Mouse (Mus musculus) limb, embryonic 14.5 days (tissue): ENCODE results near the gene Ndufb6. TPM values are rescaled to one million over a fixed set of nuclear protein-coding genes. Genes with fewer than 3 reads are reported as not detected.

Source experiments
- ATAC-seq: fragments of 200-750 bp; cut with Nextera tagmentation; 2 replicates; pipeline ENCODE4 v1.8.0; 2017; ENCODE audit warnings: low read depth, moderate number of reproducible peaks, moderate TSS enrichment; ENCODE audit not compliant: low FRiP score
- DNase-seq: peaks from one replicate; pipeline ENCODE4 v3.0.0-alpha.2; 2015; ENCODE audit warnings: low spot score
- H3K27ac ChIP-seq: fragments of 300-500 bp; sonication (generic); replicated peaks from 2 replicates; pipeline ENCODE4 v1.5.1; 2014; ENCODE audit warnings: low read depth, mild to moderate bottlenecking, low read length, moderate library complexity, mixed read lengths
- H3K27me3 ChIP-seq: fragments of 300-500 bp; sonication (generic); 2 replicates; pipeline ENCODE4 v1.6.1; 2014; ENCODE audit warnings: low read length, mixed read lengths; ENCODE audit not compliant: control insufficient read depth, insufficient read depth
- H3K36me3 ChIP-seq: fragments of 300-500 bp; sonication (generic); 2 replicates; pipeline ENCODE4 v1.6.1; 2014; ENCODE audit warnings: mild to moderate bottlenecking, low read length, moderate library complexity, mixed read lengths; ENCODE audit not compliant: control insufficient read depth, insufficient read depth
- H3K4me1 ChIP-seq: fragments of 300-500 bp; sonication (generic); 2 replicates; pipeline ENCODE4 v1.6.1; 2014; ENCODE audit warnings: antibody characterized with exemption, low read length, mixed read lengths; ENCODE audit not compliant: control insufficient read depth, insufficient read depth
- H3K4me2 ChIP-seq: fragments of 300-500 bp; sonication (generic); replicated peaks from 2 replicates; pipeline ENCODE4 v1.6.1; 2014; ENCODE audit warnings: low read depth, mild to moderate bottlenecking, low read length, moderate library complexity; ENCODE audit not compliant: severe bottlenecking
- H3K4me3 ChIP-seq: fragments of 300-500 bp; sonication (generic); replicated peaks from 2 replicates; pipeline ENCODE4 v1.5.1; 2014; ENCODE audit warnings: low read length
- H3K9ac ChIP-seq: fragments of 300-500 bp; sonication (generic); 2 replicates; pipeline ENCODE4 v1.6.1; 2014; ENCODE audit warnings: mild to moderate bottlenecking, low read depth, low read length, moderate library complexity; ENCODE audit not compliant: severe bottlenecking
- H3K9me3 ChIP-seq: fragments of 300-500 bp; sonication (generic); 2 replicates; pipeline ENCODE4 v1.6.1; 2016; ENCODE audit warnings: low read length; ENCODE audit not compliant: control insufficient read depth
- POLR2A ChIP-seq: fragments of 200-500 bp; IDR thresholded peaks from 2 replicates; pipeline ENCODE4 v1.8.0; 2012; ENCODE audit warnings: inconsistent platforms, mild to moderate bottlenecking, moderate library complexity, borderline replicate concordance; ENCODE audit not compliant: insufficient read depth, insufficient read length; ENCODE audit errors: extremely low read depth
- WGBS: fragments of 180-500 bp; shearing (Covaris S2); extraction: QIAGEN DNeasy Blood & Tissue Kit; methylation state at CpG from one replicate; pipeline ENCODE4 v1.1.7; 2014; 5-methylcytosine and 5-hydroxymethylcytosine counted together
- polyA plus RNA-seq, 2 experiments: library from polyadenylated mRNA; depleted of rRNA in 1 of 2; stranded (reverse) in 1 of 2; unstranded in 1 of 2; fragments of >200 nt; fragmentation: Nextera tagmentation in 1 of 2; extraction: Ambion mirVana in 1 of 2; gene quantifications; 2 replicates each; pipeline versions ENCODE4 v1.2.1 to v1.2.3; 2012 to 2014

Ndufb6 gene
- polyA plus RNA-seq, 2 experiments, result 134 to 287 TPM

GRCm38 (mm10) chr4:40289046-40289445 lies 9.8 kb upstream of the Ndufb6 start:
- WGBS, result 80% methylated on average over 2 of the region's 2 CpGs
- Histone ChIP-seq H3K9me3 (no peaks in the 10 kb centered on the region), H3K4me3 (no peak overlapping the region), H3K36me3 (no peaks in the 10 kb centered on the region), H3K4me1 (no peaks in the 10 kb centered on the region), H3K27me3 (no peaks in the 10 kb centered on the region), H3K4me2 (no peak overlapping the region), H3K9ac (no peak overlapping the region), H3K27ac (no peak overlapping the region)
- TF ChIP-seq POLR2A, result no peak
- no peak for ATAC-seq
- no peak for DNase-seq

DNA sequence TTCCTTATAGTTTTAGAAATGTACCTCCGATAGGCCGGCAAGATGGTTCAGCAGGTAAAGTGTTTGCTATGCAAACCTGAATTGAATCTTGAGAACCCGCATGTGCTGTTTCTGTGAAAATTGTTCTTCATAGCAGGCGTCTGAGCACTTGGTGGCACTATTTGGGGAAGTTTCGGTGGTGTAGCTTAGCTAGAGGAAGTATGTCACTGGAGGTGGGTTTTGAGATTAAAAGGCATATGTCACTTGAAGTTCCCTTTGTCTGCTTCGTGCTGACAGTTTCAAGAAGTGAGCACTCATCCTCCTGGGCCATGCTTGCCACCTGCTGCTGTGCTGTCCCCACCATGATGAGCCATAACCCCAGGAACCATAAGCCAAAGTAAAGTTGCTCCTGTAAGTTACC lies 8.2 kb upstream of the Ndufb6 start:
- no peaks in the 10 kb centered on the region for H3K9me3 ChIP-seq
- no peak overlapping the region for H3K4me3 ChIP-seq
- H3K36me3 ChIP-seq, result no peaks in the 10 kb centered on the region
- TF ChIP-seq POLR2A, result no peak
- WGBS, result 77% methylated on average over 6 of the region's 6 CpGs
- DNase-seq (no peak), ATAC-seq (no peak)
- no peak overlapping the region for H3K27ac ChIP-seq
- H3K9ac ChIP-seq, result no peak overlapping the region
- no peaks in the 10 kb centered on the region for H3K4me1 ChIP-seq
- no peaks in the 10 kb centered on the region for H3K27me3 ChIP-seq
- no peak overlapping the region for H3K4me2 ChIP-seq

DNA sequence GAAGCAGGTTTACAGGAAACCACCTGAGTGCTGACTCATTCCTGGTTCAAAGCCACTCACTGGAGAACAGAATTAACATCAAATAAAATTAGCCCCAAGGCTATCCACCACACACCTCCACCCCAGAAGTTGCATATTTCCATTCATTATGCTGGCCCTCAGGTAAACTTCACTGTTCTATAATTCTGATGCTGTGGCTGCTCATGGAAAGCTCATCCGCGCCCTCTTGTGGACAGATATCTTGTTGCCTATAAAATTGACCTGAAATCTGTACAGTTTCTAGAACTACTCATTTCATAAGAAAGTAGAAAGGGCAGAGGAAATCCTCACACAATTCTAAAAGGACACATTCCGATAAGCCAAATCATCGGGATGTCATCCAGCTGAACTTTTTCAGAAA lies 6.4 kb upstream of the Ndufb6 start:
- Histone ChIP-seq H3K4me3 (no peak overlapping the region), H3K27ac (no peak overlapping the region), H3K9me3 (no peaks in the 10 kb centered on the region), H3K36me3 (no peaks in the 10 kb centered on the region), H3K27me3 (no peaks in the 10 kb centered on the region), H3K4me2 (no peak overlapping the region), H3K9ac (no peak overlapping the region), H3K4me1 (no peaks in the 10 kb centered on the region)
- peak; percentile 83 for DNase-seq
- no peak for ATAC-seq
- TF ChIP-seq POLR2A, result no peak
- WGBS, result 16% methylated on average over 4 of the region's 4 CpGs

DNA sequence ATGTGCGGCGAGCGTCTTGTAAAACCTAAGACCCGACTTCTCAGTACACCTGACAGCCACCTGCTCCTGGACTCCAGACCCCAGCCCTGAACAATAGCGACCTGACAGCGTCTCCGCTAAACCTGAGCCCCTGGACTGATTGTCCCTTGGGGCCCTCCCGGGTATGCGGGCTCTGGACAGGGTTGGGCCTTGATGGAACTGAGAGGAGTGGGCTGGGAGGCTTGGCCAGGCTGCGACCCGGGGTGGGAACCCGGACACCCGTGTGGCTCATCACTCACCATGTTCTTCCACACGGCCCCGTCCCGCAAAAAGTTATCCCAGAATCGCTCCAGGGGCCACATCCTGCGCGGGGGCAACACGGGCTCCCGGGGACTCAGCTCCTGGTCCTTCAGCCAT lies 343 bp downstream of the Ndufb6 start:
- 0% methylated on average over 21 of the region's 21 CpGs for WGBS
- H3K27ac ChIP-seq, result peak overlapping the region; percentile 67; the same call in 1 of the 2 replicates

GRCm38 (mm10) chr4:40269430-40270032 lies 9.7 kb downstream of the Ndufb6 start, which contains the start of the genes Smim27 and Topors:
Smim27 (plus strand) TSS chr4:40269579.
Topors (minus strand) TSS chr4:40269850.
- Histone ChIP-seq H3K9ac (peak within 1 kb of the TSS; percentile 90), H3K27me3 (no peaks in the 10 kb centered on the region), H3K27ac (peak within 1 kb of the TSS; percentile 98), H3K36me3 (peaks cover 36% of the 10 kb centered on the region), H3K4me1 (peaks cover 9% of the 10 kb centered on the region), H3K4me2 (peak within 1 kb of the TSS; percentile 86), H3K4me3 (peak within 1 kb of the TSS; percentile 82), H3K9me3 (no peaks in the 10 kb centered on the region)
- peak; percentile 97 for ATAC-seq
- WGBS, result under 1% methylated on average over 38 of the region's 38 CpGs
- DNase-seq, result peak; percentile 98
- peak; percentile 90; the same call in 1 of the 2 replicates for TF ChIP-seq POLR2A

More for the DNA sequence above, 343 bp downstream of the Ndufb6 start:
- Histone ChIP-seq H3K4me2 (peak overlapping the region; percentile 83), H3K9me3 (no peaks in the 10 kb centered on the region), H3K4me3 (peak overlapping the region; percentile 98), H3K9ac (peak overlapping the region; percentile 90), H3K27me3 (no peaks in the 10 kb centered on the region), H3K36me3 (peaks cover 10% of the 10 kb centered on the region), H3K4me1 (peaks cover 9% of the 10 kb centered on the region)
- DNase-seq, result no peak
- no peak for TF ChIP-seq POLR2A
- peak; percentile 64 for ATAC-seq
